Mouse (Mus musculus) forebrain, embryonic 11.5 days (tissue): Measurements from ENCODE around the gene Gm26602. TPM values are rescaled to one million over a fixed set of nuclear protein-coding genes. Genes with fewer than 3 reads are reported as not detected.

Source experiments
- ATAC-seq: fragments of 200-750 bp; cut with Nextera tagmentation; replicated peaks from 2 replicates; pipeline ENCODE4 v1.8.0; 2017; ENCODE audit warnings: moderate TSS enrichment; ENCODE audit not compliant: low FRiP score
- DNase-seq: peaks from one replicate; pipeline ENCODE4 v3.0.0-alpha.2; 2017; ENCODE audit warnings: low spot score
- H3K27ac ChIP-seq: fragments of 300-500 bp; sonication (generic); 2 replicates; pipeline ENCODE4 v1.5.1; 2014; ENCODE audit warnings: low read depth, low read length
- H3K27me3 ChIP-seq: fragments of 300-500 bp; sonication (generic); 2 replicates; pipeline ENCODE4 v1.6.1; 2014; ENCODE audit warnings: mild to moderate bottlenecking, low read length, mixed read lengths; ENCODE audit not compliant: control insufficient read depth, insufficient read depth
- H3K36me3 ChIP-seq: fragments of 300-500 bp; sonication (generic); 2 replicates; pipeline ENCODE4 v1.6.1; 2014; ENCODE audit warnings: mild to moderate bottlenecking, low read length, moderate library complexity, mixed read lengths; ENCODE audit not compliant: control insufficient read depth, insufficient read depth
- H3K4me1 ChIP-seq: fragments of 300-500 bp; sonication (generic); replicated peaks from 2 replicates; pipeline ENCODE4 v1.6.1; 2014; ENCODE audit warnings: low read length, mixed read lengths; ENCODE audit not compliant: control insufficient read depth, insufficient read depth
- H3K4me2 ChIP-seq: fragments of 300-500 bp; sonication (generic); 2 replicates; pipeline ENCODE4 v1.6.1; 2014; ENCODE audit warnings: low read depth, mild to moderate bottlenecking, low read length, moderate library complexity, mixed read lengths; ENCODE audit not compliant: severe bottlenecking
- H3K4me3 ChIP-seq: fragments of 300-500 bp; sonication (generic); 2 replicates; pipeline ENCODE4 v1.5.1; 2014; ENCODE audit warnings: low read depth, low read length
- H3K9ac ChIP-seq: fragments of 300-500 bp; sonication (generic); 2 replicates; pipeline ENCODE4 v1.6.1; 2014; ENCODE audit warnings: low read length
- H3K9me3 ChIP-seq: fragments of 300-500 bp; sonication (generic); 2 replicates; pipeline ENCODE4 v1.6.1; 2016; ENCODE audit warnings: low read length, mixed read lengths; ENCODE audit not compliant: control insufficient read depth
- WGBS: fragments of 180-500 bp; shearing (Covaris S2); extraction: QIAGEN DNeasy Blood & Tissue Kit; methylation state at CpG from one replicate; pipeline ENCODE4 v1.1.7; 2014; 5-methylcytosine and 5-hydroxymethylcytosine counted together
- polyA plus RNA-seq: library from polyadenylated mRNA; unstranded; fragments of >200 nt; fragmentation: Nextera tagmentation; extraction: Ambion mirVana; gene quantifications from 2 replicates; pipeline ENCODE4 v1.2.1, GENCODE M21; 2014

Gene Gm26602
- polyA plus RNA-seq, 1 experiment from 2014 or later = 14.8 TPM

DNA sequence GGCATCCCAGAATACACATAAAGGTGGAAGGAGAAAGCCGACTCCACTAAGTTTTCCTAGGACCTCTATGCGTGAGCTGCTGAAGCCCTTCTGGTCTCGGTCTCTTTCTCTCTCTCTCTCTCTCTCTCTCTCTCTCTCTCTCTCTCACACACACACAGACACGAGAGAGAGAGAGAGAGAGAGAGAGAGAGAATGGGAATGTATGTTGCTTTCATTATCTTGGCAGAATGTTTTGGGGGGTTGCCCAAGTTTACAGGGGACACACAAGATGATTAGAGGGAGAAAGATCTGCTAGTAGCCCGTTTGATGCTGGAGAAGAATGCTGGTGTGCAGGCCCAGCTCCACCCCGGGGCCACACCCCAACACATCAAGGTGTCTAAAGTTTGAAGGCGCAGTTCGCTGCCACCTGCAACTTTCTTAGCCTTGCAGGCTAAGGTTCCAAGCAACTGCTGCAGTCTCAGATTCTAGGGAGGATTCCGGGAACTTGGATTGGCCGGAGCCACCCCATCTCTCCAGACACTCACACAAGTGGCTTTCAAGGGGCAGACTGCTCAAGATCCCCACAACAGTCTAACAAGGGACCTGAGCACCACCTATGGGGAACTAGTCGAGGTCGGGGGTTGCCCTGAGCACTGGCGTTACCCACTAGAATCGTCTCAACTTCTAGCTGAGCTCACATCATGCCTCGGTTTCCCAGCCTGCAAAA lies 15.3 kb downstream of the Gm26602 start:
- no peak for DNase-seq
- whole genome bisulfite sequencing = 14% methylated on average over 14 of the region's 15 CpGs
- peak overlapping the region; percentile 83; the same call in 1 of the 2 replicates for H3K9ac ChIP-seq
- peak overlapping the region; percentile 86 for H3K4me3 ChIP-seq
- no peak for ATAC-seq
- peaks cover 7% of the 10 kb centered on the region for H3K4me1 ChIP-seq
- H3K9me3 ChIP-seq = no peaks in the 10 kb centered on the region
- no peaks in the 10 kb centered on the region for H3K36me3 ChIP-seq
- peaks cover 27% of the 10 kb centered on the region for H3K27me3 ChIP-seq
- 0 out of 2 replicates have a peak overlapping the region, but pooled peaks have one; percentile 25 for H3K27ac ChIP-seq
- H3K4me2 ChIP-seq = peak overlapping the region; percentile 83

DNA sequence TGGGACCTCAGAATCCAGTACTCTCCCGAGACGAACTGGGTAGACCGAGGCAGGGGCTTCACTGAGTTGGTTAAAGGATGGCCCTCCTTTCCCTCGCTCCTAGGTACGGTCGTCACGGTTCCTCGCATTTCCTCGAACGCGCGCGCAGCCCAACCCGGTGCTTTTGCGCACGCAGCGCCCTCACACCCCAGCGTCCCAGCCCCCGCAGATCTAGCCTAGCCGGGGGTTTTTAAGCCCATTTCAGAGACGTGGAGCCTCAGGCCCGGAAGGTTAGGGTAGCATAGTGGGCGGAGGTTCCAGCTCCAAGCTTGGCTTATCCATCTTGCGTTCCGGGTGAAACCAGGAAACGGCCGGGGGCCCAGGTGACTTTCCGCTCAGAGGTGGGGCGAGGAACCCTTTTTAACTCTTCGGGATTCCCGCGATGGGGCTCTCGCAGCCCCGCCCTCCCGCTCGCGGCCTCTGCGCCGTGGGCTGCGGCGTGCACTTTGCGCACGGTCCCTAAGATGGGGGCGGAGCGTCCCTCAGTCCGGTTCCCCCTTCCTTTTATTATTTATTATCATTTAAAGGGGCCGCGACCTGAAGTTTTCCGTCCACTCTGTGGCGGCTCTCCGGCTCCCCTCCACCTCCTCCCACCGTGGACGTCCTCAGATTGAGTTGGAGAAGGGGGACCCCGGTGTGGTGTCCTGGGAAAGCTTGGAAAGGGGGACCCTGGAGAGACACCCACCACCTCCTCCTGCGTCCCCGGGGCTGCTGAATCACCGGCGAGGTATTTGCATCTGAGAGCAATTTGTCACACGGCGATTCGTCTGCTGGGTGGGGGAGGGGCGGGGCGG lies 16.1 kb downstream of the Gm26602 start, which contains the start of gene Arid3a:
TSS of gene Arid3a (plus strand) at position 553 of the 833 bp plus-strand sequence.
- peak within 1 kb of the TSS; percentile 83 for H3K9ac ChIP-seq
- WGBS = under 1% methylated on average over 63 of the region's 63 CpGs
- peak within 1 kb of the TSS; percentile 83 for H3K4me2 ChIP-seq
- peaks cover 6% of the 10 kb centered on the region for H3K4me1 ChIP-seq
- peak within 1 kb of the TSS; percentile 86 for H3K4me3 ChIP-seq
- no peaks in the 10 kb centered on the region for H3K36me3 ChIP-seq
- H3K9me3 ChIP-seq = no peaks in the 10 kb centered on the region
- peak within 1 kb of the TSS; percentile 72 for H3K27ac ChIP-seq
- ATAC-seq (peak; percentile 73), DNase-seq (peak; percentile 95)
- H3K27me3 ChIP-seq = peaks cover 19% of the 10 kb centered on the region

DNA sequence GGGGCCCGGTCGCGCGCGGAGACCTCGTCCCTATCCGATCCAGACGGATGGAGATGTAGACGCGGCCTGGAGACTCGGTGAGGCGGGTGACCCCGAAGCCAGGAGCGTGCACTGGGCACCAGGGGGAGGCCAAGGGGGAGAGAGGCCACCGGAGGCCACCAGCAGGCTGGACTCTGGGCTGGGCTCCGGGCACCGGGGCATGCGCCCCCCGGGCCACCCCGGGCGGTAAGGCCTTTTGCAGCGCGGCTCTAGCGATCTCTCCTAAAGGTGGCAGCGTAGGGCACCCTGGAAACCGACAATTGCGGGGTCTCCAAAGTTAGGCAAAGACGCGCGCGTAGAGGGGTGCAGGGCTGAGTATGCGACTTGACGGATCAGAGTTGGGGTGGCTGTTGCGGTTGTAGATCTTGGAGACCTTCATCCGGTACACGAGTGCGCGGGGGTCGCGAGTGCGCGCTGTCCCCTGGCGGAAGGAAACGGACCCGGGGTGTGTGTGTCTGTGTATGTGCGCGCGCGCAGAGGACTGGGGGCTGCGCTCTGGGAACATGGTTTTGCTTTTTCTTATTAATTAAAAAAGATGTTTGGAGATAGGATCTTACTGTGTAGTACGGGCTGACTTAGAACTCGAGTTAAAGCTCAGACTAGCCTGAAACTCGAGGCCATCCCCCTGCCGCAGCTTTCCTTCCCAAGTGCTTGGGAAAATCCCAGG lies 16.8 kb downstream of the Gm26602 start:
- DNase-seq (peak; percentile 87), ATAC-seq (peak; percentile 61)
- H3K9me3 ChIP-seq = no peaks in the 10 kb centered on the region
- peaks cover 6% of the 10 kb centered on the region for H3K4me1 ChIP-seq
- H3K27ac ChIP-seq = peak overlapping the region; percentile 72
- peak overlapping the region; percentile 83 for H3K9ac ChIP-seq
- H3K4me3 ChIP-seq = peak overlapping the region; percentile 86
- peak overlapping the region; percentile 83 for H3K4me2 ChIP-seq
- H3K36me3 ChIP-seq = no peaks in the 10 kb centered on the region
- 0% methylated on average over 53 of the region's 54 CpGs for WGBS
- peaks cover 11% of the 10 kb centered on the region for H3K27me3 ChIP-seq

DNA sequence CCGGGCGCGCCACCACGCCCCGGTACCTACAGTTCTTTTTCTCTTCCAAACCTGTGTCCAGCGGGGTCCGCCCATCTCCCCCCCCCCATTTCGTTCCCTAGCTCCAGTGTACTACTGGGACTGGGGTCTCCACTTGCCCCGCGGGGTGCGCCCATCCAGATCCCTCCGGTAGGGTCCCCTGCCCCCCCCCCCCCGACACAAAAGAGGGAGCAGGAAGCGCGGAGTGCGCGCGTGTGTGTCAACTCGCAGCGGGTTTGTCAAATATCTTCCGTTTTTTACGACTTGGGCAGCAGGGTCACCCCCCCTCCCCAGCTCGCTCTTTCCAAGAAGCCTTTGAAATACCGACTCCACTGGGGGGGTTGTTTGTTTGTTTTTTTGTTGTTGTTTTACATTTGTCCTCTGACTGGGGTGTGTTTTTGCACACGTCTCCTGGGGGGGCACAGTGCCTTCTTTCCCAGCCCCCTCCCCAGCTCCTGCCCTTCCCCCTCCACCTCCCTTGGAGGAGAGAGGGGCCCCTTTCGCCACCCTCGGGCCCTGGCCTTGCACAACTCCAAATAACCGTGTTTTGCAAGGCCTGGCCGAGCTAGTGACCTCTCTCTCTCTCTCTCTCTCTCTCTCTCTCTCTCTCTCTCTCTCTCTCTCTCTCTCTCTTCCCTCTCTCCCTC lies 17.5 kb downstream of the Gm26602 start:
- ATAC-seq (no peak), DNase-seq (peak; percentile 78)
- peak overlapping the region; percentile 83 for H3K9ac ChIP-seq
- no peaks in the 10 kb centered on the region for H3K36me3 ChIP-seq
- peak overlapping the region; percentile 86 for H3K4me3 ChIP-seq
- H3K4me2 ChIP-seq = peak overlapping the region; percentile 83
- peak overlapping the region; percentile 72; the same call in 1 of the 2 replicates for H3K27ac ChIP-seq
- H3K9me3 ChIP-seq = no peaks in the 10 kb centered on the region
- peaks cover 4% of the 10 kb centered on the region for H3K27me3 ChIP-seq
- WGBS = under 1% methylated on average over 29 of the region's 29 CpGs
- H3K4me1 ChIP-seq = peaks cover 9% of the 10 kb centered on the region

DNA sequence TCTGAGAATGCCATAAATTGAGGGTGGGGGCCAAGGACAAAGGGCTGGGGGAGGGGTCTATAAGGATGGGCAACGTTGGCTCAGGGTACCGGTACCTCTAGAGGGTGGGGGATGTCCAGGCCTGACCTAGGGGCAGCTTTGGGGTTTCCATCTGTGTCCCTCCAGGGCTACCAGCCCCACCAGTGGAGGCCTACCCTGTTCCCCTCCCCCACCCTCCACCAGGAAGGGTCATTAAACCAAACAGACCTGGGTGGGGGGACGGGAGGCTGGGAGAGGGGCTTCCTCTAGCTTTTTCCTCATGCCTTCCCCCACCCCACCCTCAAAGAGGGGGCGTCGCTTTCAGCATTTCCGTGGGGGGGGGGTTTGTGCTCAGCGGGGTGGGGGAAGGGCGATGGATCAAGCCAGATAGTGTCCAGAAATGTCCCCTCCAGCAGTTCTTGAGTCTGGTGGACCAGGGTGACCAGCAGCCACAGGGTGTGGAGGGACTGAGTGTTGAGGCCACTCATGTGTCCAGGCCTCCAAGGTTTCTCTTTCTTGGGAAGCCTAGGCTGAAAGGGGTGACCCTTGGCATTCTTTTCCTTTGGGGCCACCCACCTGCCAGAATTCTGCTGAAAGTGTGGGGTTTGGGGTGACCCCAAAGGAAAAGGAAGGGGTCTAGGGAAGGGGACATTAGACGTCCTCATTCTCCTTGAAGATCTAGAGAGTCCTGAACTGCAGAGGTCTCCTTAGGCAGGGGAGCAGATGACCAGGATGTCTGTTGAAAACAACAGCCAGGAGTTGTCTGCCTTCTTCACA lies 18.4 kb downstream of the Gm26602 start:
- 19% methylated on average over 9 of the region's 9 CpGs for WGBS
- Histone ChIP-seq H3K4me3 (peak overlapping the region; percentile 86), H3K36me3 (no peaks in the 10 kb centered on the region), H3K4me2 (peak overlapping the region; percentile 83), H3K27me3 (no peaks in the 10 kb centered on the region; the same call in 1 of the 2 replicates), H3K4me1 (peaks cover 9% of the 10 kb centered on the region), H3K9me3 (no peaks in the 10 kb centered on the region), H3K27ac (peak overlapping the region; percentile 59; the same call in 1 of the 2 replicates), H3K9ac (peak overlapping the region; percentile 49)
- ATAC-seq = 0 out of 2 replicates have a peak, but pooled peaks have one; percentile 10
- no peak for DNase-seq

DNA sequence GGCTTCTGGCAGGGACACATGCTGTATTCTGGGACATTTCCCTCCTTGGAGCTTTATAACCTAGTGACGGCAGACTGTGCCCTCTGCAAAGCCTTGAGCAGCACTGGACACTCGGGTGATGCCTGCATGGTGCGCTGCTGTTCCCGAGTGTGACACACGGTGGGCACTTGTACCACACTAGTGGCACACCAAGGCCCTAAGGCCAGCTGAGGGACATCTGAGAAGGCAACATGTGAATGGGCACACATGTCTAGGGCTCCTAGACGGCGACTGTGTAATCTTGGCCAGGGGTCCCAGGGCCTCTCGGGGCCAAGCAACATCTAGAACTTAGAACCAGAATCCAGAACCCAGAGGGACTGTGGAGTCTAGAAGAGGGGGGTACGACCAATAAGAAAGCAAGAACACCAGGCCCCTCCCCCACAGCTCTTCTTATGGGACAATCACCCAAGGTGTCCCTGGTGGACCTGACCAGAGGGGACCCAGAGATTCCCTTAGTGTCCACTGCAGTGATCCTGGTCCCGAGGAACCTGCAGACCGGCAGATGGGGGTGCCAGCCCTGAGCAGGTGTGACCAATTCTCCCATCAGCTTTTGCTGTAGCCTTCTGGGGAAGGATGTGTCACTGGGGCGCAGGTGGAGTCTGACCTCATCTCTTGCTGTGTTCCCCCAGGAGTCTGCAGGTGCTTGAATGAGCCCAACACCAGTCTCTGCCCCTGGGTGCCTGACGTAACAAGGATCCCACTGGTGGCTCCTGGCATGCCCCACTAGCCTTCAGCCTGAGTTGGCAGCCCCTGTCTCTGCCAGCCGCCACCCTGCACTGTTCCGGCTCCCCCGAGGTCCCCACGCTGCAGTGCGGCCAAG lies 19.5 kb downstream of the Gm26602 start:
- 91% methylated on average over 18 of the region's 18 CpGs for WGBS
- no peak overlapping the region for H3K27ac ChIP-seq
- H3K36me3 ChIP-seq = no peaks in the 10 kb centered on the region

DNA sequence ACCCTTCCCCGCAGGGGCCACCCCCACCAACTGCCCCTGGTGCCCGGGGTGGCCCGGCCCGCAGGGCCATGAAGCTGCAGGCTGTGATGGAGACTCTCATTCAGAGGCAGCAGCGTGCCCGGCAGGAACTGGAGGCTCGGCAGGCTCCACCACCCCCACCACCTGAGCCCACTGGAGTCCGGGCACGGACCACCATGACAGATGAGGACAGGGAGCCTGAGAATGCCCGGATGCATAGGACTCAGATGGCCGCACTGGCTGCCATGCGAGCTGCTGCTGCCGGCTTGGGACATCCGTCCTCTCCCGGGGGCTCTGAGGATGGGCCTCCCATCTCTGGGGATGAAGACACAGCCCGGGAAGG lies 20.1 kb downstream of the Gm26602 start:
- no peak for DNase-seq
- H3K27me3 ChIP-seq = no peaks in the 10 kb centered on the region

More for the DNA sequence above, 19.5 kb downstream of the Gm26602 start:
- Histone ChIP-seq H3K4me1 (peaks cover 9% of the 10 kb centered on the region), H3K4me3 (no peak overlapping the region), H3K9ac (no peak overlapping the region), H3K27me3 (no peaks in the 10 kb centered on the region), H3K4me2 (no peak overlapping the region), H3K9me3 (no peaks in the 10 kb centered on the region)
- ATAC-seq (no peak), DNase-seq (no peak)

More for the DNA sequence above, 20.1 kb downstream of the Gm26602 start:
- Histone ChIP-seq H3K4me3 (no peak overlapping the region), H3K4me1 (peaks cover 9% of the 10 kb centered on the region), H3K9me3 (no peaks in the 10 kb centered on the region), H3K9ac (no peak overlapping the region), H3K36me3 (no peaks in the 10 kb centered on the region), H3K27ac (no peak overlapping the region), H3K4me2 (no peak overlapping the region)
- 94% methylated on average over 16 of the region's 16 CpGs for WGBS
- ATAC-seq = no peak
